Mouse (Mus musculus) bone marrow macrophage, adult 2 months (primary cell): ENCODE data around the gene Mvb12b.

Experiments used
- CTCF ChIP-seq: IDR thresholded peaks from 2 replicates; pipeline ENCODE4 v1.5.1; 2012; ENCODE audit warnings: low read depth, mild to moderate bottlenecking, low read length, moderate library complexity
- POLR2A ChIP-seq: IDR thresholded peaks from 2 replicates; pipeline ENCODE4 v1.6.1; 2012; ENCODE audit warnings: mild to moderate bottlenecking, low read depth, low read length, borderline replicate concordance

DNA sequence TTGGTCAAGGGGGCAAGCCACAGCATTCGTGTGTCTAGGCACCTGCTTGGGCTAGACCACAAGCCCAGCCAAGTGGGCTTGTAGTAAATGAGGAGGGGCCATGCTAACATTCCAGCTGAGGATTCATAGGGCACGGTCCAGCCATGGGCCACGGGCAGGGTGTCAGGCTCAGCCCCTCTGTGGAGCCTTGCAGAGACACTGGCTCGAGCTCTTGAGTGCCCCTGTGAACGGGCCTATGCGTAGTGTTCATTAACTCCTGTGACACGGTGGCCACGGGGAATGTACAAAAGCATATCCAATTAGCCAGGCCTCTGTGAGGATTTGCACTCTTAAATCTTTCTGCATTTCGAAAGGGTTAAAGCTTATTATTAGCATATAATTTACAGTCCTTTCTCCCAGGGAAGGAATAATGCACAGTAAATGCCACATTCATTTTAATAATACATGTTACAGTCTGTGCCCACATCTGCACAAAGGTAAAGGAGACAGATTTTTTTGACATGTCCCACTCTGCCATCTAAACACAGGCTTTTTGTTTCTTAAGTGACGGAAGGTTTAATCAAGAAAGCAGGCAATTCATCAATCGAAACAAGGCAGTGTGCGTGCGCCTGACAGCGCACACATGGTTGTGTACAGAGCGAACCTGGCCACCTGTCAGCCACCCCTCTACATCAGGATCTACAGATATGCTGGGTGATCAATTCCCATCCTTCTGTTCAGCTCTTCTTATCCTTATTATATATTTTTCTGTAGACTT, 91.9 kb downstream of the Mvb12b start:
- TF ChIP-seq POLR2A (no peak), CTCF (no peak)
